Mouse (Mus musculus) lung, postnatal 36 days (tissue): ENCODE measurements at regions not wholly inside any gene's neighbourhood (a gene's known extent, or its start where the extent isn't known, plus 50 kb on each side); places are given as distances from the start of the nearest gene placed in this dataset.
"Not testable (repeated sequence)": the region's sequence is repeated elsewhere in the genome, so short reads cannot be mapped to it uniquely, and the experiment has no call there.

Experiments used
- DNase-seq: peaks from one replicate; pipeline ENCODE4 v3.0.0; 2022; ENCODE audit warnings: mixed read lengths

DNA sequence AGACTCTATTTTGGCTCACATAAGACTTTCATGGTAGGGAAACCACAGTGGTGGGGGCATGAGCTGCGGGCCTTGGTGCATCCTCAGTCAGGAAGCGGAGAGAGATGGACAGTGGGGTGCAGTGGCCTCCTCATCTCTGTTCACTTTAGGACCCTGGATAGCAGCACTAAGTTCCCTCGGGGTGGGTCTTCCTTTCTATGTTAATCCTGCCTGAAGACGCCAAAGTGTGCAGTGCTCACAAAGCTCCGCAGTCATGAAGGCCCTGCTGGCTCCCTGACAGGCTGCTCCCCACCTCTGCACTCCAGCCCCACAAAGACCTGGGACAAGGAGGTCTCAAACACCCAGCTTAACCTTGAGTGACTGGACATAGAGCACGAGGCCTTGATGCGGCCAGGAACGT is 56.8 kb downstream of the Sox1 start:
- DNase-seq: no peak

- not testable (repeated sequence) for DNase-seq
Observed at GRCm38 (mm10) chr8:12455376-12455775, 60.3 kb downstream of the Sox1 start.

- no peak for DNase-seq
Observed at GRCm38 (mm10) chr8:12456326-12456725, 61.2 kb downstream of the Sox1 start.

- DNase-seq: no peak
Observed at GRCm38 (mm10) chr8:12457015-12457414, 61.9 kb downstream of the Sox1 start.

- no peak for DNase-seq
Observed at GRCm38 (mm10) chr8:12466845-12467244, 71.8 kb downstream of the Sox1 start.

GRCm38 (mm10) chr8:12467386-12468326 is 72.6 kb downstream of the Sox1 start:
- no peak for DNase-seq

GRCm38 (mm10) chr8:12477449-12478401 is 82.6 kb downstream of the Sox1 start:
- no peak for DNase-seq

DNA sequence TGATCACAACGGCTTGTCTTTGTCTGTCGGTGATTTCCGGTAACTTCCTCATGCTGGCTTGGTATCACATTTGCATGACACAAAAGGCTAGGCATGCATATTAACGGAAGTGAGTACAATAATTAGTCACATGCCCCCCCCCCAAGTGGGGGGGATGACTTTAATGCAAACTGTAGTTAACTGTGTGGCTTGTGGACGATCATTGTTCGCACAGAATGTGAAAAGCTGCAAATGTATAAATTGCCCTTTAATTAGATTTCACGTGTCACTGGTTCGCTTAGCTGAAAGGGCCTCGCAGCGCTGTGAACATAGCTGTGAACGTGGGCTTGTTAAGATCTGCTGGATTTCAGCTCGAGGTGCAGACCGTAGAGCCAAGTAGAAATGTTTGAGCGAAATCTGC is 86.8 kb downstream of the Sox1 start:
- no peak for DNase-seq

GRCm38 (mm10) chr8:12483551-12483950 is 88.5 kb downstream of the Sox1 start:
- no peak for DNase-seq

DNA sequence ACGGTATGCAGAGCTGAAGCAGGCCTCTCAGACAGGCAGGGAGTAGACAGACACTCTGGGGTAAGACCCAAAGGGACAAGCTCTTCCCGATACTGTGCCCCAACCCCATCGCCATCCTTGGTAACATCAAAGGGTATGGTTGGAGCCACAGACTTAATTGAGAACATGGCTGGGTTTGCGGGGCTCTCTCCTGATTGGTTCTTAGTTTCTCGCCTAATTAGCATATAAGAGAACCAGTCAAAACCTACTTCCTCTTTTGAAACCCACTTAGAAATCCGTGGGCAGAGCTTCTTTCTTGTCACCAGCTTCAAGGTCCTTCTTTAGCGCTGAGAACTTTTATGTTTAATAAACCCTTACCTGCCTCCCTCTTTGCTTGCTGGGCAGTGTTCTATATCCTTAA is 87.5 kb upstream of the Spaca7 start:
- DNase-seq: no peak

DNA sequence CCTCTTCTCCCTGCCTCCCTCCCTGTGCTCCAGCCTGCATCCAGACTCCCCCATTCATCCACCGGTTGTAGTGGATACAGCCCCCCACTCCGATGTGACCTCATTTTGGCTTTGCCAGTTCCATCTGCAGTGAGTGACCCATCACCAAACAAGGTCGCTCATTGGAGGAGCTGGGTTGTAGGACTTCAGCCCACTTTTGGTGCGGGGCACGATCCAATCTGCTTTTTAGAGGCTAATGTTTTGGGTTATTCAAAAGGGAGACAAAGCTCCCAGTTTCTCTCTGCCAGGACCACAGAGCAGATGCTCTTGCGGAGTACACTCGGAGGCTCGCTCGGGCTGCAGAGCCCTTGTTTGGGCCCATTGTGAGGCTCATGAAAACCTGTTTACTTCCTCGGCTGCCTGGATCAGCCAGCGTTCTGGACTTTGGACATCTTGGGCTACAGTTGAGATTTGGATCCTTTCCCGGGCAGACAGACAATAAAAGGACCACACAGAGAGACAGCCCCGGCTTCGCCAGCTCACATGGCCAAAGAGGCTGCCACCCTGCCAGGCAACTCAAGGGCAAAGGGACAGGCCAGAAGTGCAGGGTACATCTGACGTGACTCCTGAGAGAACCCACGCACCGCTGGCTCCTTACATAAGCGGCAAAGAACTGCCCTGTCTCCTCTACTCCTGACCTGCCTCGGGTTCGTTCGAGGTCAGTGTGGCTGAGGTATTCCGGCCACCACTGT is 86.3 kb upstream of the Spaca7 start:
- no peak for DNase-seq

GRCm38 (mm10) chr8:12487201-12487600 is 85.6 kb upstream of the Spaca7 start:
- DNase-seq: no peak

DNA sequence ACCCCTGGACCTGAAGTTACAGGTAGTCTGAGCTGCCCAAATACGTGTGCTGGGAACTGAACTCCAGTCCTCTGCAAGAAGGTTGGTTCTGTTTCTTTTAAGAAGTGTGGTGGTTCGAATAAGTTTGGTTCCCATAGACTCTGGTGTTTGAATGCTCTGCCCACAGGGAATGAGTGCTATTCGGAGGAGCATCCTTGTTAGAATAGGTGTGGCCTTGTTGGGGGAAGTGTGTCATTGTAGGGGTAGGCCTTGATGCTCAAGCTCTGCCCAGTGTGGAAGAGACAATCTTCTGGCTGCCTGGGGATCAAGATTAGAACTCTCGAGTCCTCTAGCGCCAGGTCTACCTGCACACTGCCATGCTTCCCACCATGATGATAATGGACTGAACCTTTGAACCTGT is 83.6 kb upstream of the Spaca7 start:
- DNase-seq: no peak

DNA sequence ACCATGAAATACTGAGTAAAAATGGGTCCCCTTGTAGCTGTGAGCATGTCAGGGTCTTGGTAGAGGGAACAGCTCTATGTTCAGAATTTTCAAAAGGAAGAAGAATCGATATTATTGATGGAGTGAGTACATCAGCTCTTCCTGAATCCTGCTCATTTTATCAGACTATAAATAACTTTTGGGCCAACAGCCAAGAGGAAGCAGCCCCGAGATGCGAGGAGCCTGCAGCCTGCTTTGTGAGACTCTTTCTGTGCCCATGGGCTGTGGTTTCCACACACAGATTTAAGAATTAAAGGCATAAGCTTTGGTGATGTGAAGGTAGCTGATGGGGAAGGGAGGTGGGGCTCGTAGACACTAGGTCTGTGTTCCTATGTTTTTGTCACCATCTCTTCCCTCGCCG is 81.4 kb upstream of the Spaca7 start:
- no peak for DNase-seq

- DNase-seq: no peak
Observed at GRCm38 (mm10) chr8:12492461-12492860, 80.4 kb upstream of the Spaca7 start.

DNA sequence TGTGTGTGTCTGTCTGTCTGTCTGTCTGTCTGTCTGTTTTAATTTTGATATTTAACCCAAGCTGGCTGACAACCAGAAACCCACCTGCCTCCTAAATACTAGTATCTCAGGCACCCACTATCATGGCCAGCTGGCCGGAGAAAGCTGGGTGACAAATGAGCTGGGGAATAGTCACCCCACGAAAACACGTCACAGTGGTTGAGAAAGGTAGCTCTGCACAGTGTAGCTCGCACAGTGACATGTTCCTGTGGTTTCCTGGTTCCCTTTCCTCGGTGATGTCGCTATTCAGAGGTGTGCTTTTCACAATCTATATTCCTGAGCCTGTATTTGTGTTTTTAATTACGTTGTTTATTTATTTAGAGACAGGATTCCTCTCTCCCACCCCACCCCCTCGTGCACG is 78.3 kb upstream of the Spaca7 start:
- no peak for DNase-seq

GRCm38 (mm10) chr8:12497420-12497819 is 75.4 kb upstream of the Spaca7 start:
- no peak for DNase-seq

DNA sequence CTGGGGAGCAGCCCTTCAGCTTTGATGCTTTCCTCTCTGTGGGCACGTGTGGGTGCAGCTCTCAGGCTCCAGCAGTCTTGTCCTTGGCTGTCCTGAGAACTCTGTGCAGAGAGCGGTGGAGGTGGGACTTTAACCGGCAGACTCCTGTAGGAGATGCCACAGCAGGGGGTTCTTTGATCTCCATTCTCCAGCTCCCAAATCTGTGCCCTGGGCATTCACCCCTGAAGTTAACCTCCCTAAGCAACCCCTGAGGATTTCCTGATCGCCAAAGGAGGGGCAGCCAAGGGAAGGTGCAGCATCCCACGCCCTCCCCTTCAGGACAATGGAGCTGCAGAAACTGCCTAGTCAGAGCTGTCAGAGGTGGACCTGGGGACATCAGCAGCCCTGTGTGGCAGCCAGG is 73.2 kb upstream of the Spaca7 start:
- DNase-seq: no peak

DNA sequence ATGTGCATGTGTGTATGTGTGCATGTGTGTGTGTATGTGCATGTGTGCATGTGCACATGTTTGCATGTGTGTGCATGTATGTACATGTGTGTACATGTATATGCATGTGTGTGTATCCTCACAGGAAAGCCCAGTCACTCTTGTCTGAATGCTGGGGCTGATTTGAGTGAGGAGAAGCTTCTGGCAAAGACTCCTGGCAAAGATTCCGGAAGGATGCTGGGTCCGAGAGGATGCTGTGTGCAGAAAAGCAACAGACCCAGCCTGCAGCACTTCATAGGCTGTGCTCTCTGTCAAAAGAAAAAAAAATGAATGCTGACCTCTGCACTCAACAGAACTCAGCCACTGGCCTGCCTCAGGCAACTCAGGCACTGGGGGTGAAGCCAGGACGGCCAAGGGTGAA is 72.5 kb upstream of the Spaca7 start:
- DNase-seq: no peak

DNA sequence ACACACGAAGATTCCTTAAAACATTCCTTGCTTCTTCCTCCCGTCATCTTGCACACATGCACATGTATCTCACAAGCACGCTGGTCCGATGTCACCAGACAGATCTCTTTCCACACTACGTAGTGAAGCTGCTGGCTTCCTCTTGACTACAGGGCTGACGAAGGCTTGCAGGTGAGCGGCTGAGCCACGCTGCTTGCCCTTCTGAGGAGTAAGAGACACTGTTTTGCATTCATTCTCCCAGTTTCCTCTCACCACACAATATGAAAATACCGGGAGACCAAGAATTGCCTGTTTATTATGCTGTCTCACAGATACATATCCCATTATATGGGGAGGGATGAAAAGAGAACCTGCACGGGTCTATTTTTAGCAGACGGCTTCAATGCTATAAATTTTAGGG is 71.0 kb upstream of the Spaca7 start:
- no peak for DNase-seq

DNA sequence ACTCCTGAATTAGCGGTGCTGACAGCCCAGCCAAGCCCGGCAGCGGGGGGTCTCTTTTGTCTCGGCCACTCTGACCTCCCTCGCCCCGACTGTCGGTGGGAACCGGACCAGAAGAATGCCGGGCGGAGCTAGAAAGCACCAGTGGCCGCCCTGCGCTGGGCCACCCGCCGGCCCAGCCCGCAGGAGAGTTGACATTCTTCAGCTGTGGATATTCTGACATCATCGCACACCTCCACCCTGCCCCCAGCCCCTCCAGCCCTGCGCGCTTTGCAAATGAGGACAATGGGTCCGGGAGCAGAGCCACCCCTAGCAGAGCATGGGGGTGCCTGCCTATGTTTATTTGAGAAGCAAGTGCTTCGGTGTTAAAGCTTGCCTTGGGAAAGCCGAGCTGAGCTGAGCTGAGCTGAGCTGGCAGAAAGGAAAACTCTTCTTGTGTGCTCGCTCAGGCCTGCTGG is 70.5 kb upstream of the Spaca7 start:
- DNase-seq: peak; percentile 35

DNA sequence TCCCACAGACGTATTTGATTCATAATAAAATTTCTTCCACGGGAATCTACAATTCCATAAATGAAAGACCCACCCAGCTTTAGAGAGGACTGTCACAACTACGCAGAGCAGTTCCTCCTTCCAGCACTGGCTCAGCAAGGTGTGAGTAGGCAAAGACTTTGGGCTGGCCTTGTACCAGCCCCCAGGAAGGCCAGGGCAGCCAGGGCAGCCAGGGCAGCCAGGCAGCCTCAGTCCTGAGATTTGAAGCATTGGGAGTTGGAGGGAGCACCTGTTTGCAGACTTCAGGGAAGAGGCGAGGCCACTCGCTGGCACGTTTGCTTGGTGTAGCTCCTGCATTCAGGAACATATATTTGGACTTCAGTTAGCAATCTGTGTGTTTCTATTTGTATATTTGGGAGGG is 70.0 kb upstream of the Spaca7 start:
- DNase-seq: no peak

GRCm38 (mm10) chr8:12503344-12503743 is 69.5 kb upstream of the Spaca7 start:
- no peak for DNase-seq
